Mouse (Mus musculus): ENCODE measurements around the gene Tmem223.

GRCm38 (mm10) chr19:8803204-8803780, 32.5 kb downstream of the Tmem223 start:
- TF ChIP-seq CTCF (IDR thresholded peaks at IDR 0.05; ENCODE audit: low read depth, low read length) (no peak), POLR2A (IDR thresholded peaks at IDR 0.05; ENCODE audit: insufficient read depth, low read length) (no peak)

All from ES-Bruce4 (cell line).